Mouse (Mus musculus) retina, embryonic 14.5 days (tissue): ENCODE data around the gene Faap24.

Experiments
- DNase-seq: peaks from one replicate; pipeline ENCODE4 v3.0.0-alpha.2; 2015; ENCODE audit warnings: low spot score

The Faap24 gene

GRCm38 (mm10) chr7:35396542-35397168 is at the start of gene Faap24, which contains the start of gene Cep89:
Gene Faap24 (minus strand): TSS chr7:35396836.
Gene Cep89 (plus strand): TSS chr7:35397035.
- peak; percentile 100 for DNase-seq

- DNase-seq: no peak
Measured at GRCm38 (mm10) chr7:35435266-35435665, 38.6 kb upstream of the Faap24 start.

DNA sequence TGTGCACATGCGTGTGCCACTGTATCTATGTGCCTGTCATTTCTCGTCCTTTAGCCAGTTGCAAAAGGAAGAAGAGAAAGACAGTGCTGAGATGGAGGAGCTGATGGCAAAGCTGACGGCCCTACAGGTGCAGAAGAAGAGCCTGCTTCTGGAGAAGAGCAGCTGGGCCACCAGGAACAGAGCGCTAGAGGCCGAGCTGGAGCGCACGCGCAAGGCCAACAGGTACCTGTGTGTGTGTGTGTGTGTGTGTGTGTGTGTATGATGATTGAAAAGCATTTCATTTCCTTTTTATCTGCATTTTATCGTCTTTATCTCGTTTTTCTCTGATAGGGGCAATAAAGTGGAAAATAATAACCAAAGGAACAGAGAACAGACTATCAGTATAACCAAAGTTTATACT is 31.5 kb upstream of the Faap24 start:
- DNase-seq: no peak

DNA sequence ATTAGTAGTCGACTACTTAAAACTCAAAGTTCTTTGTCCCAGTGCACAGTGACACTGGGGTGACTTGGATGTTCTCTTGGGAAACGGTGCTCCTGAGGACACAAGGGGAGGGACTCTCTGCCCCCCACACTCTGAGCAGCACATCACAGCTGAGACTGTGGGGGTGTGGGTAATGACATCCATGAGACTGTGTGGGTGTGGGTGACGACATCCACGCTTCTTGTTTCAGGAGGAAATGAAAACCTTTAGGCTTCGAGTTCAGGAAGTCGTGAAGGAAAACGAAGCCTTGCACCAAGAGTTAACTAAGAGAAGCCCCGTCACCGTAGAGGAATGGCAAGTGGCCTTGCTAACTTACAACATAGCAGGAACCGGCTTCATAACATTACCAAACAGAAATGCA is 26.4 kb upstream of the Faap24 start:
- DNase-seq: no peak

- DNase-seq: no peak
Measured at GRCm38 (mm10) chr7:35416654-35416948, 20.0 kb upstream of the Faap24 start.

DNA sequence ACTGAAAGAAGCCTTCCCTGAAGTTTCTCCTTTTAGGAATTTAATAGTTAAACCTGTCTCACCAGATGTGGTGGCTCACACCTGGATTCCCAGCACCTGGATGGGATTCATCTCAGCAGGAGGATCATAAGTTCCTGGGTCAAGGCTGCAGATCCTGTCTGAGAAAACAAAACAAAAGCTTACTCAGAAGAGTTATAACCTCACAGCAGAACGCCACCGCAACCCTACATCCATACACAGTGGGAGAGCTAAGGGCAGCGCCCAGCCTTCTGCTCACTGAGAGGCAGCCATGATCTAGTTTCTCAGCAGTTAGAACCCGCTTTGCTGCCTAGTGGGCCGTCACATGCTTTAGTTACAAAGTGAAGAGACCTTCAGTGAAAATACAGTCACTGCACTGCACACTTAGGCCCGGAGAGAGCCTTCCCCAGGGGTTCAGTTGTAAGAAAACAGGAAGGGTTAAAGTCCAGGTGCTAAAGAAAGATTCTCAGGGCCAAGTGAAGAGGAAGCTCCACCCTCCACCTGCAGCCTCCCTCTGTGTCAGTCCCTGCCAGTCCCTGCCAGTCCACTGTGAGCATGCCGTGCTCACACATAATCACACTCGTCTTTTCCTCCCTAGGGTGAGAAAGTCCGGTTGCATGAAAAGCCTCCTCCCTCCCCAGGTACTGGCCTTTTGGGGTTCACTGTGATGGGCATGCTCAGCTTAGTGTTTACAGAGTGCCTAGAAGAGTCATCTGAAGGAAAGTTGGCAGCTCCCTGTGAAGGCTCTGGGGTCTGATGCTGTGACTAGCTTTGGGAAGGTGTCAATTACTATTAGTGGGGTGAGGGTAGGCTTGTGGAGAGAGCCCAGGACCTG is 19.4 kb upstream of the Faap24 start:
- DNase-seq: no peak

DNA sequence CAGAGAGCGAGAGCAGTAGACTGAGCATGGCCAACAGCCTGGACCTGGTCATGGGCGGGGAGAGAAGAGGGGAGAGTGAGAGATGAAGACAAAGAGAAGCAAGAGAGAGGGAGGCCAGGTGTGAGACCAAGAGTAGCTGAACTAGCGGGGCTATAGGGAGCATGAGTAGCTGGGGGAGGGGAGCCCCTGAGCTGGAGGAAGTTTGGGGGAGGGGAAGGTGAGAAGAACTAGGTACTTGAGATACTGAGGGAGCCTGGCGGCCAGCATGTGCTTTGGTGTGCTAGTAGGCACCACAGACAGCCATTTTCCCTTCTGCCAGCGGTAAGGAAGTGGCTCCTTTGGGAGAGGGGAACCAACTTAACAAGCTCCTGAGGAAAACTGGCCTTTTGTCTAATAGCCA is 18.6 kb upstream of the Faap24 start:
- DNase-seq: no peak

DNA sequence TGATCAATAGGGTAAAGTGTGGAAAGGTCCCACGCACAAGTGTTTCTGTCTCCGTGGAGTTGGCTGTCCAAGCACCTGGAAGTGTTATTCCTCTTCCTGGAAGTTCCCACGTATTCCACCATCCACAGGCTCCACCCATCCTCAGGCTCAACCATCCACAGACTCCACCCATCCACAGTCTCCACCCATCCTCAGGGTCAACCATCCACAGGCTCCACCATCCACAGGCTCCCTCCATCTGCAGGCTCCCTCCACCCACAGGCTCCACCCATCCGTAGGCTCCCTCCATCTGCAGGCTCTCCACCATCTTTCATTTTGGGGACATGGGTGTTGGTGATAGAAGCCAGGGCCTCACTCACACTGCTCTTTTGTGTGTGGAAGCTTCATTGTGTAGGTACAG is 4.5 kb upstream of the Faap24 start:
- no peak for DNase-seq

GRCm38 (mm10) chr7:35395734-35396456 is 741 bp downstream of the Faap24 start:
- DNase-seq: no peak

GRCm38 (mm10) chr7:35392935-35393334 is 3.7 kb downstream of the Faap24 start:
- DNase-seq: peak; percentile 55

DNA sequence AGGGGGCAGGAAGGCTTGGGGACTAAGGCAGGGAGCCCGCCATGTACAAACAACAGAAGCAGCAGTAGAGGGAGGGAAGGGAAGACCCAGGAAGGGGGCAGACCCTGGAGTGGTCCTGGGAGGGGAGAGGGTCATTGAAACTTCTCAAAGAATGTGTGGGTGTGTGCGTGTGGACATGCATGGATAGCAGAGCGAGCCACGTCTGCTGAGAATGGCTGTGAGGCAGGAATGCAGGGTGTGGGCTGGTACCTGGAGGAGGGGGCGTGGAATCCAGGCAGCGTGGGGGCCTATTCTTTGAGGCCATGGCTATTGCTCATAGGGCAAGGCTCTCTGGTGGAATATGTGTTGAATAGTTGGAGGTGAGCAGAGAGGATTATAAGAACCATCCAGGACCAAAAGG is 7.9 kb downstream of the Faap24 start:
- no peak for DNase-seq

DNA sequence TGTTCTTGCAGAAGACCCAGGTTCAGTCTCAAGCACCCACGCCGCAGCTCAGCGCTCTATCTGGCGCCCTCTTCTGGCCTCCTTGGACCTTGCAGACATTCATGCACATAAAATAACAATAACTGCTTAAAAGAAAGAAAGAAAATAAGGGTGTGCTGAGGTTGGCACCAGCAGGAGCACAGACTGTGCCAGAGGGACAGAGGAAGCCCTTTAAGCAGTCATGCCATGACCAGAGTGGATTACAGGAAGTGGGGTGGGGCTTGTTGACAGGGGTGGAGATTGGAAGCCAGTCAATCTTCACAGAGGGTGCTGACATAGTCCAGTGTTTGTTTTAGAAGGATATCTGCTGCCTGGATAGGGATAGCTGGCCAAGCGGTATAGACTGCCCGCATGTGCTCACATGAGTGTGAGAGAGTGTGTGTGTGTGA is 10.1 kb downstream of the Faap24 start:
- DNase-seq: no peak

DNA sequence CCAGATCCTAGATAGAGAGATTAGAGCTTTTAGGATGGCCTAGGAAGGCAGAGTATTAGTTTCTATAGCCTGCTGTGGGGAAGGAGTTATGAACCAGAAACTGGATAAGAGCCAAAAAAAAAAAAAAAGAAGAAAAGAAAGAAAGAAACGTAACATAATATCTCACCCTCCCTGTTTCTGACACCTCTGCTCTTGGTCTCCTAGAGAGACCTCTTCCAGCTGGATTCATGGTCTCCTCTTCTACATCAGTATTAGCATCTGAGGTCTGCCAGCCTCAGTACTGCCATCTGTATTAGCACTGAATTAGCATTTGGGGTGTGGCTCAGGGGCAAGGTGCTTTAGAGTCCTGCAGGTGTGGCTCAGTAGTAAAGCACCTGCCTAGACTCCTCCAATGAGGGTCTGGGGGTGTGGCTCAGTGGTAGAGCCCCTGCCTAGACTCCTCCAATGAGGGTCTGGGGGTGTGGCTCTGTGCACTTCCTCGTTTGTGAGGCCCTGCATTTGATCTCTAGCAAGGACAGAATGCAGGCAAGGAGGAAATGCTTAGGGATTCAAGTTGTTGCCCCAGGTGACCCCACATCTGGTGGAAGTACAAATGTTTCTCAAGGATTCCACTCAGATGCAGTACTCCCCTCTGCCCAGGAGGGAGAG is 13.8 kb downstream of the Faap24 start:
- DNase-seq: no peak

DNA sequence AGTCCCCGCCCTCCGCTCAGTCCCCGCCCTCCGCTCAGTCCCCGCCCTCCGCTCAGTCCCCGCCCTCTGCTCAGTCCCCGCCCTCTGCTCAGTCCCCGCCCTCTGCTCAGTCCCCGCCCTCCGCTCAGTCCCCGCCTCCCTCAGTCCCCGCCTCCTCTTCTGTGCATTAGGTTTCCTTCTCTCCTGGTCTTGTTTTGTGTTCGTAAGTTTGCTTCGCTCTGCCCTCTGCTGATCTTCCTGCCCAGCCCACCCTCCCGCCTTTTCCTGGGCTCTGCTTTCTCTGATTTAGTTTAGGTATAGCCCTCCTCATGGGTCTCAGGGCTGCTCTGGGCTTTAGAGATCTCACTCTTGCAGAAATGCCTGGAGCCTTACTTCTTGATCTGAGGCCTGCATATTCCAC is 14.8 kb downstream of the Faap24 start:
- DNase-seq: no peak

DNA sequence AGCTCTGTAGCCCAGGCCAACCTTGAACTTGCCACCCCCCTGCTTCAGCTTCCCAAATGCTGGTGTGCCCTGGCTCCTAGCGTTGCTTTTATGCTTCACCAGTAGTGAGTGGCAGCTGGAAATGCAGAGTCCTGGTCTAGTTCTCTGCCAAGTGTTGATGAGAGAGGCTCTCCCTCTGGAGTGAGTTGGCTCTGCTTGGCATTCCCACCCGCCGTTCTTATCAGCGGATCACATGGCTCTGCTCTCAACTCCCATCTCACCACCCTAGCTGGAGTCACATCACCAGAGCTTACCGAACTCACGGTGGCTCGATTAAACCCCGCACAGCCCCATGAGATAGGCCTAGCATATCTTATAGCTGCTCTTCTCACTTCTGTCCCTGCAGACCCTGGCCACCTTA is 16.3 kb downstream of the Faap24 start:
- DNase-seq: no peak

DNA sequence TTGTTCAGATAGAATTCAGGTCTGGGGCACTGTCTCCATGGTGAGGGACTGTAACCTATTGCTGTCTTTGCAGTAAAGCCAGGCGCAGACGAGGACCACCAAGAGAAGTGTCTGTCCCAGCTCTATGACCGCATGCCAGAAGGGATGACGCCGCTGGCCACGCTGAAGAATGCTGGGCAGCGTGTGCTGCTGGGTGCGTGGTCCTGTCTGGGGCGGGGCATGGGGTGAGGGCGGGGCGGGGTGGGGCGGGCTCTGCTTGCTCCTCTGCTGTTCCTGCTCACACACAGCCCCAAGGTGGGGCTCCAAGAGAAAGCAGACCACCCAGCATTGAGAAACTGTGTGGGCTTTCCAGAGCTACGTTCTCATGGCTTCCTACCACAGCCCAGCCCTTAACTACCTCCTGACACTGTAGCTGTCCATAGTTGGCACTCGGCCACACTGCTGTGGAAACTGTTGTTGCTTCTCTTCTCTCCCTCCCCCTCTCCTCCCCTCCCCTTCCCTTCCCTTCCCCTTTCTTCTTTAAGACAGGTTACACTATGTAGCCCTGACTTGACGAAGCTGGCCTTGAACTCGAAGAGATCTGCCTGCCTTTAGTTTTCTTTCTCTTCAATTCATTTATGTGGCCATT is 17.0 kb downstream of the Faap24 start:
- no peak for DNase-seq

DNA sequence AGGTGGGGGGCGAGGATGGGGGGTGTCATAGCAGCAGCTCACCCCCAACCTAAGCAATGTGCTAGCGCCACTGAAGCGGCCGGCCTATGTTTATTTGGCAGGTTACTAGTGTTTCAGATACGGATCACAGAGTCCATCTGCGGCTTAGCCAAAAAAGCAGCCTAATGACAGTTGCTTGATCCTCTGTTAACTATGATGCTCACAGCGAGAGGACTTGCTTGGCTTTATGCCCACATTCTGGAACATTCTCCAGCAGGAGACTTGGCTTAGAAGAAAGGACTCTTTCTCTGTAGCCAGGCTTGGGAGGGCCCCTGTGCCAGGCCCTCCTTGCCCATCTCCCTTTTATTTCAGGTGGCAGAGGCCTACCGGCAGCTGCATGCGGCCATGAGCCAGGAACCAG is 20.0 kb downstream of the Faap24 start:
- DNase-seq: no peak

DNA sequence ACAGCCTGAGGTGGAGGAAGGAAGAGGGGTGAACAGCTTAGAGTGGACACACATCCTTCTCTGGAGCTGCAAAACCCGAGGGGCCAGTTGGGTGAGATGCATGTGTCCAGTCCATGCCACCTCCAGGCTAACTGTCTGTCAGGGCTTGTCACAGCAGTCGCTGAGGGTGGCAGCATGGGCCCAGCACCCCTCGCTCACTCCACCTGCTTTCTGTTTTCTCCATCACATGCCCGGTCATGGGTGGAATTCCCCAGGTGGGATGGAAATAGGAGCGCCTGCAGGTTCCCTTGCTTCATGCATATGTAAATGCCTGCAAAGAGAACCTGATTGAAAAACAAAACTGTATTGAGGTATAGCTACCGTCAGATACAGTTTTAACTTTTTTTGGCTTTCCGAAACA is 22.4 kb downstream of the Faap24 start:
- DNase-seq: no peak

DNA sequence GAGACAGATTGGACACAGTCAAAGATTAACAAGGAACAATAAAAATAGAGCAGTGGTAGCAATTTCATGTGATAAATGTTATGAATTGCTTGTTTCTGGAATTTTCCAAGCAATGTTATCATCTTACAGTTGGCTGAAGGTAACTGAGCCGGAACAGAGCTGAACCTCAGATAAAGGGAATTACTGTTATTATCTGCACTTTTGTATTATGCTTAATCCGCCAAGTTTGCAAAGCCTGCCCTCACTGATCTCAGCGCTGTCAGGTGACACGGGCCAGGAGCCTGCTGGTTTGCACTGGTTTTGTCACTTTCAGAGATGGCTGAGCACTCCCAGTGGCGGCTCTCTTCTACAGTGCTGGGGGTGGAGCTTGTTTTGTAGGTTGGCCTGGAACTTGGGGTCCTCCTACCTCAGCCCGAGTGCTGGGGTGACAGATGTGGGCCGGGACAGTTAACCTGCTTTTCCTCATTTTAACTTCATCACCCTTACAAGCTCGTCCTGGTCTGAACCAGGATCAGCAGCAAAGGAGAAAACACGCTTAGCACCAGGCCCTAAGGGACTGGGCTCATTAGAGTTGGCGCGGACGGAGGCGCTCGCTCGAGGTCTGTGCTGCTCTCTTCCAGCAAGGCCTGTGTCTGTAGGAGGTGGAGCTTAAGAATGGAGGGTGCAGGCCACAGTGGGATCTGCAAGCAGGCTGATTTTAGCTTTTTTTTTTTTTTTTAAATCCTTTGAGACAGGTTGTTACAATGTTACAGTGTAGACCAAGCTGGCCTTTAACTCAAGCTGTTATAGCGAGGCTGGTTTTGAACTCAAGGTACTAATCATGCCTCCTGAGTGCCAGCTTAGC is 23.3 kb downstream of the Faap24 start:
- no peak for DNase-seq

DNA sequence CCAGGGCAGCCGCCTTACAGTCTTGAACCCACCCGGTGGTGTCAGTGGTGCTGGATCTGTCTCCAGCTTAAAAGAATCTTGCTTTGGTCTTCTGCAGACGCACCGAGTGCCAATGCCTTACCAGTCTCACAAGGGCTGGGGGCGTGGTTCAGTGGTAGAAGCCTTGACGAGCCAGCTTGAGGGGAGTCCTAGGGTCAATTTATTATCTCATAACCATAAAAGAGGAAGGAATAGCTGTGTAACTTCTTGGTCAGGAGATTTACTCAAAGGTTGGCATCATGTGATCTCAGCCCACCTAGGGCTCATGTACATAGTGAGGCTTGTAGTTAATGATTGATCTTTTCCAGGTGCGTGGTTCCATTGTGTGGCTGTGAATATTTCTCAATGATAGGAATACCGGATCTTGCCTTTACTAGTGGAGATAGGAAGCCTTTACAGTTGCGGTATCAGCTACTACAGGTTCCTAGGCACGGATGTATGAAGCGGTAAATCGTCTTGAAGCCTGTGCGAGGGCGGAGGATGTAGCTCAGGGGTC is 24.1 kb downstream of the Faap24 start:
- no peak for DNase-seq

GRCm38 (mm10) chr7:35371096-35371495 is 25.5 kb downstream of the Faap24 start:
- peak; percentile 19 for DNase-seq
